Mouse (Mus musculus): ENCODE results near the gene Rasl10a. TPM values are rescaled to one million over a fixed set of nuclear protein-coding genes. Genes with fewer than 3 reads are reported as not detected.
A peak's percentile ranks its signal among the peaks of the same experiment; 100 is the strongest.
"Not testable (repeated sequence)": the region's sequence is repeated elsewhere in the genome, so short reads cannot be mapped to it uniquely, and the experiment has no call there.

Gene Rasl10a
- polyA plus RNA-seq, 1 experiment, result 6.6 TPM

DNA sequence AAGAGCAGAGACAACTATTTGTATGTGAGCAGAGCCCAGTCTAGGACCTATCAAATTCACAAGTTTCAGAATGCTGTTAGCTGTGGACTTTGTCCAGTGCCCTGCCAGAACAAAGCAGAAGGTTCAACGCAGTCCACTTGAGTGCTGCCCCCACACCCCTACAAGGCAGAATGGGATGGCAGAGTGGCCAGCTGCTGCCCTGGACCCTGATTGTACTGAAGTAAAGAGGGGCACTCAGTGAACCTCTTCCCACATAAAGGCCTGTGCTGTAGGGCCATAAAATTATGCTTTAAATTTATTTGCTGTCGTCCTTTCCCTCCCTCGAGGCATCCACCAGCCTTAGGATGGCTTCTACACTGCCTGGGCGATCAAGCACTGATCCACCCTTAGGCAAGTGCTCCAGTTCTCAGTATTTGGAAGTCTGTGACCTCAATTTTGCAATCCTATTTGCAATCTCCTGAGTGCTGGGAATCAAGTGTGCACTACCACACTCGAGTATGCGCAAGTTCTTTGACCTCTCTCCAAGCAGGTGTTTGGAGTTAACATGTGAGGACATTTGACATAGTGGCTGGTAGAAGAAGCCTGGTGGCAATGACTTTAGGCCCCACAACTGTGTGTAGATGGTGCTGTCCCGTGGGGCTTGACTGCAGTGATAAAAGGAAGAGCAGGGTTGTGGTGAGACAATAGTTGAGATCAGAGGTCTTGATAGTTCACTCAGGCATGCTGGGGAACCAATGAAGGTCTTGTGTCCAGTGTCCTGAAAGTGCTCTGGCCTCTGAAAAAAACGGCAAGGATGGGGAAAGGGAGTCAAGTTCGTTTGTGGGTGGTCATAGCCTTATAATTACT, 10.4 kb downstream of the Rasl10a start:
- H3K4me3 ChIP-seq (replicated peaks; ENCODE audit: control insufficient read depth, low read depth, low read length), result no peak overlapping the region
- H3K4me1 ChIP-seq (ENCODE audit: control insufficient read depth, insufficient read depth, low read length), result peaks cover 1% of the 10 kb centered on the region; the same call in 1 of the 2 replicates
- TF ChIP-seq CTCF (IDR thresholded peaks at IDR 0.05; ENCODE audit: control insufficient read depth, insufficient read depth, low read length) (no peak), POLR2A (IDR thresholded peaks at IDR 0.05; ENCODE audit: borderline replicate concordance, control insufficient read depth, low read depth, low read length) (no peak)
- no peak overlapping the region for H3K27ac ChIP-seq (ENCODE audit: control insufficient read depth, insufficient read depth, low read depth, low read length, poor library complexity)
- whole genome bisulfite sequencing, result 67% methylated on average over 9 of the region's 9 CpGs

DNA sequence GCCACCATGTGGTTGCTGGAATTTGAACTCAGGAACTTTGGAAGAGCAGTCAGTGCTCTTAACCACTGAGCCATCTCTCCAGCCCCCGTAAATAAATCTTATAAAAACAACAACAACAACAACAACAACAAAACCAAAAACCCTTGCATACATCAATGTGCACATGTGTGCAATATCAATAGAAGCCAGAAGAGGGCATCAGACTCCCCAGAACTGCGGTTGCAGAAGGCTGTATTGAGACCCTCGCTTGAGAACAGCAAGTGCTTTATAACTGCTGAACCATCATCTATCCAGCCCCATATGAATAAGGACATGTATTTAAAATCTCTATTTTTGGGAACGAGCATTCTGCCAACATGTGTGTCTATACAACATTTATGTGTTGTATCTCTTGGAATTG, 17.0 kb downstream of the Rasl10a start:
- Histone ChIP-seq H3K27ac (ENCODE audit: control insufficient read depth, insufficient read depth, low read depth, low read length, poor library complexity) (no peak overlapping the region), H3K4me3 (replicated peaks; ENCODE audit: control insufficient read depth, low read depth, low read length) (no peak overlapping the region), H3K4me1 (ENCODE audit: control insufficient read depth, insufficient read depth, low read length) (no peaks in the 10 kb centered on the region)
- 66% methylated on average over 4 of the region's 4 CpGs for WGBS
- TF ChIP-seq POLR2A (IDR thresholded peaks at IDR 0.05; ENCODE audit: borderline replicate concordance, control insufficient read depth, low read depth, low read length) (no peak), CTCF (IDR thresholded peaks at IDR 0.05; ENCODE audit: control insufficient read depth, insufficient read depth, low read length) (peak; percentile 32; the same call in 1 of the 2 replicates)

DNA sequence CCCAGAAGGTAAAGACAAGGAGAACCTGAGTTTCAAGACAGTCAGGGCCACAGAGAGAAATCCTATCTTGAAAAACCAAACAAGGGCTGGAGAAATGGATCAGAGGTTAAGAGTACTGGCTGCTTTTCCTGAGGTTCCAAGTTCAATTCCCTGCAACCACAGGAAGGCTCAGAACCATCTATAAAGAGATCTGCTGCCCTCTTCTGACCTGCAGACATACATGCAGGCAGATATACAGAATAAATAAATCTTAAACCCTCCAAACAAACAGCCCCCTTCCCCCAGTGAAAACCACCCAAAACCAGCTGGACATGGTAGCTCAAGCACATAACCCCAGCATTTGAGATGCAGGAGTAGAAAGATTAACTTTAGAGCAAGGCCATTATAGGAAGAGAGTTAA, 17.8 kb downstream of the Rasl10a start:
- Histone ChIP-seq H3K27ac (ENCODE audit: control insufficient read depth, insufficient read depth, low read depth, low read length, poor library complexity) (no peak overlapping the region), H3K4me3 (replicated peaks; ENCODE audit: control insufficient read depth, low read depth, low read length) (no peak overlapping the region), H3K4me1 (ENCODE audit: control insufficient read depth, insufficient read depth, low read length) (no peaks in the 10 kb centered on the region)
- no peak for TF ChIP-seq CTCF (IDR thresholded peaks at IDR 0.05; ENCODE audit: control insufficient read depth, insufficient read depth, low read length)
- TF ChIP-seq POLR2A (IDR thresholded peaks at IDR 0.05; ENCODE audit: borderline replicate concordance, control insufficient read depth, low read depth, low read length), result no peak

DNA sequence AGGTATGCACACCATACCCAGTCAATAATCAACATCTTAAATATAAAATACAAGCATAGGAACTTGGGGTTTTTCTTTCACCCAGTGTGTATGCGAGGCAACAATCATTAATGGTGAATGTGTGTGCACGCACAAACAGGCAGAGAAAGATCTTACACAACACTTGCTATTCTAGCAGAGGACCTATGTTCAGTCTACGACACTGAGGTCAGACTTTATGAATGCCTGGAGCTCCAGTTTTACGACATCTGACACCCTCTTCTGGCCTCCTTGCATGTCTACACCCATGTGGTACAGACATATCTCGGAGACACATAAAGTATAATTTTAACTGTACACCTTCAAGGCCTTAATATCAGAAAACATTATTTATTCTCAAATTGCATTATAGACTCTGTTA, 18.9 kb downstream of the Rasl10a start:
- H3K27ac ChIP-seq (ENCODE audit: control insufficient read depth, insufficient read depth, low read depth, low read length, poor library complexity); H3K4me1 ChIP-seq (ENCODE audit: control insufficient read depth, insufficient read depth, low read length); H3K4me3 ChIP-seq (replicated peaks; ENCODE audit: control insufficient read depth, low read depth, low read length): not testable (repeated sequence)
- 78% methylated on average over 4 of the region's 5 CpGs for WGBS

DNA sequence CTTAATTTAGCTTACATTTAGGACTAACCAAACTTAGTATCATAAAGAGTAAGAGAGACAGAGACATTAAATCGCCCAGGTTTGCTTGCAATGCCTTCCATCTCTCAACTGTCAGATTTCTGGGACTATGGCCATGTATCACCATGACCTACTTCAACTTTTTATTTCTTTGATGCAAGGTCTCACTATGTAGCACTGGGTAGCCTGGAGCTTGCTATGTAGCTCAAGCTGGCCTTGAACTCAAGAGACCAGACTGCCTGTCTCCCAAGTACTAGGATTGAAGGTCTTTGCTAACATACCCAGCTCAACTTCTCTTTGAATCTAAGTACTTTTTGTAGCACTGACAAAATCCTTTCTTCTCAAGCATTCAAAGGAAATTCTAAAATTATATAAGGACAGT, 31.2 kb downstream of the Rasl10a start:
- 94% methylated on average over 1 of the region's 1 CpGs for WGBS

DNA sequence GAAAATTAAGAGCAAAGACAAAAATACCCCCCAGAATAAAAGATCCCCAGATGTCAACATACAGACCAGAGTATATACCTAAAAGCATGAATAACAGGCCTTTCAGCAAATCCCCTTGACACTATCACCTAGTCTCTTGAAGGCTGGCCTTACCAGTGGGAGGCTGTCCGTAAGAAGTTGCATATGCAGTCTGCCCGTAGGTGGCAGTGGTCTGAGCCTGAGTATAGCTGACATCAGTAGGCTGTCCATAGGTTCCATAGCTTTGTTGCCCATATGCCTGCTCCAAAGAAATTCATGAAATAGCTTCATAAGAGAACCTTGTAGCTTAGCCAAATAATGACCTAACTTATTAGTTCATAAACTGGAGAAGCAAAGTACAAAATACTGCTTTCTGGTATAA, 33.8 kb downstream of the Rasl10a start:
- H3K4me3 ChIP-seq (replicated peaks; ENCODE audit: control insufficient read depth, low read depth, low read length), result no peak overlapping the region
- H3K4me1 ChIP-seq (ENCODE audit: control insufficient read depth, insufficient read depth, low read length), result no peaks in the 10 kb centered on the region; the same call in 1 of the 2 replicates
- H3K27ac ChIP-seq (ENCODE audit: control insufficient read depth, insufficient read depth, low read depth, low read length, poor library complexity), result no peak overlapping the region
- 47% methylated on average over 2 of the region's 2 CpGs for WGBS
- TF ChIP-seq POLR2A (IDR thresholded peaks at IDR 0.05; ENCODE audit: borderline replicate concordance, control insufficient read depth, low read depth, low read length), result no peak
- peak; percentile 27; the same call in 1 of the 2 replicates for TF ChIP-seq CTCF (IDR thresholded peaks at IDR 0.05; ENCODE audit: control insufficient read depth, insufficient read depth, low read length)

More for the DNA sequence above, 31.2 kb downstream of the Rasl10a start:
- TF ChIP-seq POLR2A (IDR thresholded peaks at IDR 0.05; ENCODE audit: borderline replicate concordance, control insufficient read depth, low read depth, low read length) (no peak), CTCF (IDR thresholded peaks at IDR 0.05; ENCODE audit: control insufficient read depth, insufficient read depth, low read length) (no peak)
- H3K4me3 ChIP-seq (replicated peaks; ENCODE audit: control insufficient read depth, low read depth, low read length), result no peak overlapping the region
- no peak overlapping the region for H3K27ac ChIP-seq (ENCODE audit: control insufficient read depth, insufficient read depth, low read depth, low read length, poor library complexity)
- H3K4me1 ChIP-seq (ENCODE audit: control insufficient read depth, insufficient read depth, low read length), result no peaks in the 10 kb centered on the region; the same call in 1 of the 2 replicates

DNA sequence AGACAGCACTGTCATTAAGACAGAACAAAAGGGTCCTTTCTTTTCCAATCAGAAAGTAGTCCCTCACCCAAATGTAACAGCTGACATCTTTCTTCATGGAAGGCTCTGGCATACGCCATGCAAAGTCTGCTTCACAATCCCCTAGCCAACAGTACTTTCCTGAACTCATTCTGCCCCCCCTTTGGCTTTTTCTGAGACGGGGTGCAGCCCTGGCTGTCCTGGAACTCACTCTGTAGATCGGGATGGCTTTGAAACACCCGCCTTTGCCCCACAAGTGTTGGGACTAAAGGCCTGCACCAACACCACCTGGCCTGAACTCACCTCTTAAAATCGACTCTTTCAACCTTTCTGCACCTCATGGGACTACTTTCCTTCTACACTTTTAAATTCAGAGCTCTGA, 37.9 kb downstream of the Rasl10a start:
- 62% methylated on average over 5 of the region's 5 CpGs for WGBS
- no peak overlapping the region for H3K4me3 ChIP-seq (replicated peaks; ENCODE audit: control insufficient read depth, low read depth, low read length)
- no peak for TF ChIP-seq CTCF (IDR thresholded peaks at IDR 0.05; ENCODE audit: control insufficient read depth, insufficient read depth, low read length)
- no peak for TF ChIP-seq POLR2A (IDR thresholded peaks at IDR 0.05; ENCODE audit: borderline replicate concordance, control insufficient read depth, low read depth, low read length)
- no peaks in the 10 kb centered on the region; the same call in 1 of the 2 replicates for H3K4me1 ChIP-seq (ENCODE audit: control insufficient read depth, insufficient read depth, low read length)
- no peak overlapping the region for H3K27ac ChIP-seq (ENCODE audit: control insufficient read depth, insufficient read depth, low read depth, low read length, poor library complexity)

DNA sequence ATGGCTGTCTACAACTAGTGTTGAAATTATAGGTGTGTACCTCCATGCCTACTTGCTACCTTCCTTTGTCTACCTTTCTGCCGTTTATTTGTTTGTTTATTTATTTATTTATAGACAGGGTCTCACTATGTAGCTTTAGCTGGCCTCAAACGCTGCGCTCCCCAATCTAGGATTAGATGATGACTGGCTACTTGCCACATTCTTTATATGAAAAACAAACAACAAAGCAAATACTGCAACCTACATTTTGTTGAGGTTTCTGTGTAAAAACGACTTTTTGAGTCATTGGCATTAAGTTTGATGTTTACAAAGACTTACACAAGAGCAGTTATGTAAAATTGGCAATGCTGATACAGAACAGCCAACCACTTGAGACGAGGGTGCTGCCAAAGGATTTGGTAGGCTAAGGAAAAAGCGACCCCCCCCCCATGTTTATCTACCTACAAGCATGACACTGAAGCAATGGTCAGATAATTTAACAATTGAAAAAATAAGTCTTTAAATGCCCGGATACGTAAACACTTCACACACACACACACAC, 38.6 kb downstream of the Rasl10a start:
- no peak for TF ChIP-seq CTCF (IDR thresholded peaks at IDR 0.05; ENCODE audit: control insufficient read depth, insufficient read depth, low read length)
- no peak for TF ChIP-seq POLR2A (IDR thresholded peaks at IDR 0.05; ENCODE audit: borderline replicate concordance, control insufficient read depth, low read depth, low read length)
- 37% methylated on average over 8 of the region's 8 CpGs for WGBS
- Histone ChIP-seq H3K27ac (ENCODE audit: control insufficient read depth, insufficient read depth, low read depth, low read length, poor library complexity) (no peak overlapping the region), H3K4me1 (ENCODE audit: control insufficient read depth, insufficient read depth, low read length) (no peaks in the 10 kb centered on the region; the same call in 1 of the 2 replicates), H3K4me3 (replicated peaks; ENCODE audit: control insufficient read depth, low read depth, low read length) (no peak overlapping the region)

Data from bone marrow, adult 2 months (tissue).